Mouse (Mus musculus): ENCODE measurements around the gene Cyp1a1.

- TF ChIP-seq CTCF (IDR thresholded peaks at IDR 0.05; ENCODE audit: low read depth, low read length) (no peak), EP300 (IDR thresholded peaks at IDR 0.05; ENCODE audit: insufficient read depth, low read depth, low read length) (no peak)
These were observed 33.0 kb downstream of the Cyp1a1 start for GRCm38 (mm10) chr9:57720736-57721135.
